Mouse (Mus musculus): ENCODE measurements at regions not wholly inside any gene's neighbourhood (a gene's known extent, or its start where the extent isn't known, plus 50 kb on each side); places are given as distances from the start of the nearest gene placed in this dataset.

DNA sequence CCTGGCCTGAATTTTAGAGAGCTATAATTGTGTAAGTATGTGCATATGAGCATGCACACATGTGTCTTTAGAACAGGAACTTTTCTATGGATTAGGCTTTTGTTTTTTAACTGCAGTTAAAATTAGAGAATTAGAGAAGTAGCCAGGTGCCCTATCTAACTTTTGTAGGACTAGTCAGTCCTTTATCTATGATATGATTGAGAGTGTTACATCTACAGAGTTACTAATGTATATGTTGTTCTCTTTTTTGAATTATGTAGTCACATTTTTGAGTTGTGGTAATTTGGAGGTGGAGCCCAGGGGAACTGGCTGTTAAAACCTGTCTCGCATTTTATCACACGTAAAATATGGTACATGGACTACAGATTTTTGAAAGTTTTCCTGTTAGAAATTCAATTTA, 138.4 kb downstream of the Tmem161b start:
- no peak for TF ChIP-seq POLR2A (IDR thresholded peaks at IDR 0.05; ENCODE audit: borderline replicate concordance, low read depth, low read length)
- no peak for TF ChIP-seq CTCF (IDR thresholded peaks at IDR 0.05; ENCODE audit: low read depth, low read length)
- H3K27ac ChIP-seq (ENCODE audit: insufficient read depth, low read depth, low read length), result no peak overlapping the region
- H3K4me1 ChIP-seq (ENCODE audit: control insufficient read depth, insufficient read depth, low read length), result no peaks in the 10 kb centered on the region
- no peak overlapping the region for H3K4me3 ChIP-seq (ENCODE audit: insufficient read depth, low read length)

DNA sequence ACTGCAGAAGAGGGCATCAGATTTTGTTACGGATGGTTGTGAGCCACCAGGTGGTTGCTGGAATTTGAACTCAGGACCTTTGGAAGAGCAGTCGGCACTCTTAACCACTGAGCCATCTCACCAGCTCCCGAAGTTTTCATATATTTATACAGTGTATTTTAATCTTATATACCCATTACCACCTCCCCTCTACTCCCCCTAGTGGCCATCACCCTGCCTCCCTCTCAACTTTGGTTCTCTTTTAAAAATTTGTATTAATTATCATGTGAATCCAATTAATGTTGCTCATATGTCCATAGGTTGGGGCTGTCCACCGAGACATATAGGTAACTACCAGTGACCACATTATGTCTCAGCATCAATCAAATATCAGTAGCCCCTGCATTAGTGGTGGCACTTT, 142.0 kb downstream of the Tmem161b start:
- no peak overlapping the region for H3K4me3 ChIP-seq (ENCODE audit: insufficient read depth, low read length)
- H3K27ac ChIP-seq (ENCODE audit: insufficient read depth, low read depth, low read length), result no peak overlapping the region
- TF ChIP-seq CTCF (IDR thresholded peaks at IDR 0.05; ENCODE audit: low read depth, low read length), result no peak
- TF ChIP-seq POLR2A (IDR thresholded peaks at IDR 0.05; ENCODE audit: borderline replicate concordance, low read depth, low read length), result no peak
- H3K4me1 ChIP-seq (ENCODE audit: control insufficient read depth, insufficient read depth, low read length), result no peaks in the 10 kb centered on the region

DNA sequence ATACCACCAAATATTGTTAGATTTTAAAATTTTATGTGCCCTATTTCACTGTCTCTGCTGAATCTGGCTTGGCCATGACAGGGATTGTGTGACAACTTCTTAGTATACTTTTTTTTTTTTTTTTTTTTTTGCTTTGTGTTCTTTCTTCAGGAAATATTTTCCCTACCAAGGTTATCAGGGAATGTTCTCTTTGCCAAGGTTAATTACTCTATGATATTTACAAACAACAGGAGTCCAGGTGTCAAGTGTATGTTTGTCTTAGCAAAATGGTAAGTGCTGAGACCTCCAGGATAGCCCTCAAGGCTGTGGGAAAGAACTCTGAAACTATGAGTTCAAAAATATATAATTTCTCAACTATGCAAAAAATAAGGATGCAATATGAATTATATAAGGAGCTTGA, 143.4 kb downstream of the Tmem161b start:
- TF ChIP-seq CTCF (IDR thresholded peaks at IDR 0.05; ENCODE audit: low read depth, low read length), result no peak
- no peak for TF ChIP-seq POLR2A (IDR thresholded peaks at IDR 0.05; ENCODE audit: borderline replicate concordance, low read depth, low read length)
- Histone ChIP-seq H3K27ac (ENCODE audit: insufficient read depth, low read depth, low read length) (no peak overlapping the region), H3K4me3 (ENCODE audit: insufficient read depth, low read length) (no peak overlapping the region), H3K4me1 (ENCODE audit: control insufficient read depth, insufficient read depth, low read length) (no peaks in the 10 kb centered on the region)

DNA sequence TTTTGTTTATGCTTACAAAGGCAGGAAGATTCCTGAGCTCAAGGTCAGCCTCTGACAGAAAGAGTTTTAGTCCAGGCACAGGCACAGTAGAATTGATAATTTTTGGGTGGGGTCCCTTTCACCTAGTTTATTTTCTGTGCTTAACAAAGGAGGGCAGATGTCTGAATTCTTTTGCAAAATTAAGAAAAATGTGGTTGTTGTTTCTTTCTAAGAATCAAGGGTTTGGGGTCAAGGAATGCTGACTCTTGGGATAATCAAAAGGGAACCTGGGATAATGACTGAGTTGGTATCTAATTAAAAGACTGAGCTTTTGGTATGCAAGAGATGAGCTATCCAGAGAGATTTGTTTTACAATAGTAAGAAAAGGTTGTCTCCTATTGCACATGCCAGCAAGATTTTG, 143.9 kb downstream of the Tmem161b start:
- TF ChIP-seq POLR2A (IDR thresholded peaks at IDR 0.05; ENCODE audit: borderline replicate concordance, low read depth, low read length), result no peak
- no peak for TF ChIP-seq CTCF (IDR thresholded peaks at IDR 0.05; ENCODE audit: low read depth, low read length)
- Histone ChIP-seq H3K27ac (ENCODE audit: insufficient read depth, low read depth, low read length) (no peak overlapping the region), H3K4me3 (ENCODE audit: insufficient read depth, low read length) (no peak overlapping the region), H3K4me1 (ENCODE audit: control insufficient read depth, insufficient read depth, low read length) (no peaks in the 10 kb centered on the region)

DNA sequence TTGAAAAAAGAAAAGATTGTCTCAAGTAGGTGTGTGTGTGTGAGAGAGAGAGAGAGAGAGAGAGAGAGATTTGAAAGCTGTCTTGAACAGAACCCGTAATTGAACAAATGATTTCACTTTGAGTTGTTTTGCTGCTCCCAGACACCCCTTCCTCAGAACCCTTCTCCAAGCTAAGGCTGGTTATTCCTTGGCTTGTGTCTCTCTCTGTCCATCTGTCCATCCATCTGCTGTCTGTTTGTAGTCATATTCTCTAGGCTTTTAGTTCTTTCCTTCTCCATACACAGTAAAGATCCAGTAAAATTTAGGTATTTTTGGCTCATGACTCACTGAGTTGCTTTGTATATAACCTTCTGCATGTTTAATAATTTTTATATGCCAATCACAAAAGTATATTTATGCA, 144.7 kb downstream of the Tmem161b start:
- no peaks in the 10 kb centered on the region for H3K4me1 ChIP-seq (ENCODE audit: control insufficient read depth, insufficient read depth, low read length)
- H3K4me3 ChIP-seq (ENCODE audit: insufficient read depth, low read length), result no peak overlapping the region
- no peak for TF ChIP-seq POLR2A (IDR thresholded peaks at IDR 0.05; ENCODE audit: borderline replicate concordance, low read depth, low read length)
- no peak for TF ChIP-seq CTCF (IDR thresholded peaks at IDR 0.05; ENCODE audit: low read depth, low read length)
- H3K27ac ChIP-seq (ENCODE audit: insufficient read depth, low read depth, low read length), result no peak overlapping the region

DNA sequence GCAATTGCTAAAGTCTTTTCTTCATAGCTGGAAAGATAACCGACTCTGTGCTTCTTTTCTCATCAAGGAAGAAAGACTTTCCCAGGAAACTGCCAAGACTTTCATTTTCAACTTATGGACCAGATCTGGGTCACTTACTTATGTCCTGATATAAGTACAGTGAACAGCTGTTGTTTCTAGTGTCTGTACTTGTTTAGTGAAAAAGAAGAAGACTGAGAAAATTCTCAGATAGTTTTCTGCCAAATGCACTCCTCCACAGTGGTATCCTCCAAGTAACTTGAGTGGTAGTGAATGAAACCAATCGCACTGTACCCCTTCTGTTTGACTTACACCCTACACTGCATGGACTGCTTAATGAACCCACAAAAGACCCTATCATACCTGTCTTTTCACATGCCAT, 146.1 kb downstream of the Tmem161b start:
- TF ChIP-seq POLR2A (IDR thresholded peaks at IDR 0.05; ENCODE audit: borderline replicate concordance, low read depth, low read length) (no peak), CTCF (IDR thresholded peaks at IDR 0.05; ENCODE audit: low read depth, low read length) (no peak)
- H3K4me1 ChIP-seq (ENCODE audit: control insufficient read depth, insufficient read depth, low read length), result no peaks in the 10 kb centered on the region
- no peak overlapping the region for H3K4me3 ChIP-seq (ENCODE audit: insufficient read depth, low read length)
- no peak overlapping the region for H3K27ac ChIP-seq (ENCODE audit: insufficient read depth, low read depth, low read length)

DNA sequence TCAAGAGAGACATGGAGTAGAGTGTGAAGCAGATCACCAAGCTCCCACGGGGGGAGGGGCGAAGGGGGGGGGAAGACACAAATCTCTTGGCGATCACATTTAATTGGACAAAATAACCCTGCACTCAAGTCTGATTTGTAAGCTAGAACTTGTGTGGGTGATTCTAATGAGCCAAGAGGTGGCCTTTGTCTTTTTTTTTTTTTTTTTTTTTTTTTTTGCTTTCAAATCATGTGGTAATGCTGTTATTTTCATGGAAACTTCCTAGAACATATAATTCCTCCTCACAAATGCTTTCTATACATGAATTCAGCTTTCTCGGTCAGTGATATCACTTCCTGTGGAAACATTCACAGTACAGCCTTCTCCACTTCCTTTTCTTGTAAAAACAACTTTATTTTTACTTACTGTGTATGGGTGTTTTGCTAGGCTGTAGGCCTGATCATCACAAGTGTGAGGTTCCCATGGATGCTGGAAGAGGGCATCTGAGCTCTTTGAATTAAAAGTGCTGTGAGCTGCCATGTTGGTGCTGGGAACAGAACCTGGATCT, 152.7 kb downstream of the Tmem161b start:
- H3K4me3 ChIP-seq (ENCODE audit: insufficient read depth, low read length), result no peak overlapping the region
- TF ChIP-seq POLR2A (IDR thresholded peaks at IDR 0.05; ENCODE audit: borderline replicate concordance, low read depth, low read length), result no peak
- H3K27ac ChIP-seq (ENCODE audit: insufficient read depth, low read depth, low read length), result no peak overlapping the region
- H3K4me1 ChIP-seq (ENCODE audit: control insufficient read depth, insufficient read depth, low read length), result no peaks in the 10 kb centered on the region

DNA sequence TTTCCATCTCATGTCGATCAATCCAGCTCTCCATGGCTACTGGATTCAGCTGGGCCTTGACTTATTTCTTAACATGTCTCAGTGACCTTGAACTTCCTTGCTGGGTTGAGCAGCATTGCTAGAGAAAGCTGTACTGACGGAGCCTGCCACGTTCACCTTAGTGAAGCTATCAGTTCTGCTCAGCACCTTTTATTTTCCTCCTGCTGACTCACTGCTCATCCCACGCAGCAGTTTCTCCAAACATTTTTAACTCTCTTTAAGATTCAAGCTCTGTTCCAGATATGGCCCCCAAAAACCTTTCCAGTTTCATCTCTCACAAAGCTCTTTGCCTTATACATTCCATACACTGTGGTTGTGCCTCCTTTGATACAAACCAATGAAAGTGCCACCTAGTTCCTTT, 153.8 kb downstream of the Tmem161b start:
- no peak for TF ChIP-seq POLR2A (IDR thresholded peaks at IDR 0.05; ENCODE audit: borderline replicate concordance, low read depth, low read length)
- TF ChIP-seq CTCF (IDR thresholded peaks at IDR 0.05; ENCODE audit: low read depth, low read length), result no peak
- H3K27ac ChIP-seq (ENCODE audit: insufficient read depth, low read depth, low read length), result no peak overlapping the region
- no peaks in the 10 kb centered on the region for H3K4me1 ChIP-seq (ENCODE audit: control insufficient read depth, insufficient read depth, low read length)
- H3K4me3 ChIP-seq (ENCODE audit: insufficient read depth, low read length), result no peak overlapping the region

DNA sequence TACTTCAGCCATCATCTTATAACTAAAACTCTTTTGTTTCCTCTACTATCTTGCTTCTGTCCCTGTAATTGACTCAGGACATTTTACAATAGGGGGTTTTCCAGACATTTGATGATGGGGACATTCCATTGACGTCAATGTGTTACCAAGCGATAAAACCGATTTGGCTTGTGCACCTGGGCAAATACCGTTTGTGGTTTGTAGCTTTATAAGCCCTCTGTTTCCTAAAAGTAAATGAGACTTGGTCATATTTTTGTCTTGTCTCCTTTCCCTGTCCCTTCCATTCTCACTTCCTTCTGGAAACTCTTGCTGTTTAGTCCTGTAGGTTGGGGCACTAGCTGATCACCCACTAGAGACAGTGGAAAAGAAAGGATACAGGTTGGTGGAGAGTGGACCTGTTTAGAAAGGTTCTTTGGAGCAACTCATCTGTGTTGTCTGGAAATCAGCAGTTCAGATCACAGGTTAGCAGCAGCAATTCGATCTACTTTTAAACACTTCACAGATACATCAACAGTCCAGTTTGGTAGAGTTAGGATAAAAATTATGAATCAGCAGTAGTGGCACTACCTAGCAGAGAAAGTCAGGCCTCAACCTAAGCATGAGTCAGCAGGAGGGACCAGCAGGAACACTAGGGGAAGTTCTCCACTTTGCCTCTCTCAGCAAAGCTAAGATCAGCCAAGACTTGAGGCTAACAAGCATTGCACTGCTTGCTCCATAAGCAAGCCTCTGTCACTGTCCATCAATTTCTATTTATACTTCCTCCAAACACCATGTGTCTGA, 156.6 kb downstream of the Tmem161b start:
- Histone ChIP-seq H3K27ac (ENCODE audit: insufficient read depth, low read depth, low read length) (no peak overlapping the region), H3K4me3 (ENCODE audit: insufficient read depth, low read length) (no peak overlapping the region), H3K4me1 (ENCODE audit: control insufficient read depth, insufficient read depth, low read length) (no peaks in the 10 kb centered on the region)
- TF ChIP-seq CTCF (IDR thresholded peaks at IDR 0.05; ENCODE audit: low read depth, low read length) (no peak), POLR2A (IDR thresholded peaks at IDR 0.05; ENCODE audit: borderline replicate concordance, low read depth, low read length) (no peak)

DNA sequence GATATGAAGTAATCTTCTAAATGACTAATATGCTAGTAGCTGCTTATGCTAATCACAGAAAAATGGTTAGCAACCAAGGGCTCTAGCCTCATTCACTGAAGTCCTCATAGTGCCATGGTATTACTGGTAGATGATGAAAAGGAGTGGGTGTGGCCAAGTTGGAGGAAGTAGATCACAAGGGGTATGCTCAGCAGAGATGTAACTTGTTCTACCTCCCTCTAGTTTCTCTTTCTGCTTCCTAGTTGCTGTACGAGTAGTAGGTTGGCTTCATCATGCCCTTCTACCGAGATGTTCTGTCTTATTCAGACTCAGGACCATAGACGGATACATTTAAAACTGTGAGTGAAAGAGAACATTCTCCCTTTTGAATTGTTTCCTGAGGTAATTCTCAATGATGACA, 169.5 kb downstream of the Tmem161b start:
- no peak overlapping the region for H3K27ac ChIP-seq (ENCODE audit: insufficient read depth, low read depth, low read length)
- H3K4me3 ChIP-seq (ENCODE audit: insufficient read depth, low read length), result no peak overlapping the region
- no peaks in the 10 kb centered on the region for H3K4me1 ChIP-seq (ENCODE audit: control insufficient read depth, insufficient read depth, low read length)
- TF ChIP-seq CTCF (IDR thresholded peaks at IDR 0.05; ENCODE audit: low read depth, low read length) (no peak), POLR2A (IDR thresholded peaks at IDR 0.05; ENCODE audit: borderline replicate concordance, low read depth, low read length) (no peak)
